Mouse (Mus musculus) urinary bladder, postnatal 10 days (tissue): ENCODE data around the gene Ptger1.

Experiments used
- DNase-seq: peaks from one replicate; pipeline ENCODE4 v3.0.0; 2022; ENCODE audit warnings: low spot score

Ptger1 gene

DNA sequence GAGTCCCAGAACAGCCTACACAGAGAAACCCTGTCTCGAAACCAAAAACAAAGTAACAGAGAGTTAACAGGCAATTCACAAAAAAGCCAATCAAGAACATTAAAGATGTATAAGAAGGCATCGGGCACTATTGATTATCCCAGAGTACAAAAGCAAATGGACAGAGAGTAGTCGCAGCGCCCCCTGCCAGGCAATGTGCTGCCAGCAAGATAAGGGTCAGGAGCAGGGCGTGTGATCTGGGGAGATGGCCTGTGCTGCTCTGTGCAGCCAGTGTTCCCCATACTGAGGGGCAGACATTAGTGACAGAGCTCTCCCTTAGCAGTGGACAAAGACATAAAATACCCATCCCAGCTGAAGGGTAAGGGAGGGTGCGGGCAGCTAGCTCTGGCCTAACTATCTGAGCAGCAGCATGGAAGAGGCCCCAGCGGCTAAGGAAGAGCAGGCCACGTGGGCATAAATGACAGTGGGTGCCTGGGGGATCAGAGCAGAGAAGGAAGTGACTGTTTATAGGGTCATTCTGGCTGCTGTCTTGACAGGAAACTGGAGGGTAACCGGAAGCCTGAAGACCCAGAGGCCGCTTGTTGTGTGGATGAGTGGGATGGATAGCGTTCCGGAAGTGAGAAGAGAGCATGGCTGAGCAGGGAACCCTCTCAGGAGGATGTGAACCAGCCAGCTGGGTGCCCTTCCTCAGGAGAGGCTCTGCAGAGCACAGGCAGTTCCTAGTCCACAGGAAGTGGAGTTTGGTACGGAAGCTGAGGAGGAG lies 9.8 kb upstream of the Ptger1 start:
- no peak for DNase-seq

GRCm38 (mm10) chr8:83660545-83660944 lies 5.9 kb upstream of the Ptger1 start:
- no peak for DNase-seq

- no peak for DNase-seq
Measured at GRCm38 (mm10) chr8:83660995-83661680, 5.3 kb upstream of the Ptger1 start.

DNA sequence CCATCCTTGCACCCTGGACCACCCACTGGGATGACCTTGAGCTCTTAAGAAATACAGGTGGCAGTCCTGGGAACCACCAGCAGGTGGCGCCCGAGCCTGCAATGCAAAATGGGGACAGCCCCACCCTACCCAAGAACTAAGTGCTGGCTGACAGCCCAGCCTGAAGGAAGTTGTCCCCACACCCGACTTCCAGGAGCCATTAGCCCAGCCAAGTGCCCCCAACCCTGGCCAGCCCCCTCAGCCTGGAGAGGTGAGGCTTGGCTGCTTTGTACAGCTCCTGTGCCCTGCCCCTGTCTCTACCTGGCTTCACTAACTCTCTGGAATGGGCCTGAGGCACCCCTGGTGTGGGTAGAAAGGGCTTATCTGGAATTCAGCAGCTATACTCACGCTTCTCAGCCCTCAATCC lies 4.1 kb upstream of the Ptger1 start:
- DNase-seq, result peak; percentile 78

- DNase-seq, result no peak
Measured at GRCm38 (mm10) chr8:83664096-83664495, 2.4 kb upstream of the Ptger1 start.

DNA sequence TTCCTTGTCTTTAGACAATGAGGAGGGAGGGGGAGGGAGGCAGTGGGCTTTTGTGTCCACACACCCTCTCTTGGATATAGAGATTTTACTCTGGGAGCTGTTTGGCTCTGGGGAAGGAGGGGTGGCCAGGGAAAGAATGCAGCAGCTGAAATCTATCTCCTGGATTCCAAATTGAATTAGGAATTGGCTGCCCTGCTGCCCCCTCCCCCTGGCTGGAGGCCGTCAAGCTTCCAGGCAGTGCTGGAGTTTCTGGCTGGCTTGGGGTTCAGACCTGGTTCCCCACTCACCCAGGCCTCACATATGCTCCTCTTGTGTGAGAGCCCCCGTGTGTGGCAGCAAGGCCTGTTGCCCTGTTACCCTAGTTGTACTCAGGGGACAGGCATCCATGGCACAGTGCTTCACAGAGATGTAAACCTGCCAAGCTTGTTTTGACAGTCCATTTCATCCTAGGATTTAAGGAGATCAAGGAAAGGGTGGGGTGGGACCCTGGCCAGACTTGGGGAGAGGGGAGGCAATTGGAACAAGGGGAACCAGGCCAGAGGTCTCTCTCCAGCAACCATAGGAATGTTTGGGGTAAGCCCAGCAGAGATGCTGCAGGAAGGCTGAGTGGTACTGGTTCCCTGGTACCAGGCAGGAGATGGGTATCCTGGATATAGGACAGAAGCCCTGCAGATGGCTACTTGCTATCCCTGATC lies 1.4 kb upstream of the Ptger1 start:
- no peak for DNase-seq

GRCm38 (mm10) chr8:83666866-83667234 lies 372 bp downstream of the Ptger1 start:
- DNase-seq, result no peak

- no peak for DNase-seq
Measured at GRCm38 (mm10) chr8:83667526-83667925, 1.0 kb downstream of the Ptger1 start.

GRCm38 (mm10) chr8:83668010-83668916 lies 1.8 kb downstream of the Ptger1 start:
- DNase-seq, result no peak

DNA sequence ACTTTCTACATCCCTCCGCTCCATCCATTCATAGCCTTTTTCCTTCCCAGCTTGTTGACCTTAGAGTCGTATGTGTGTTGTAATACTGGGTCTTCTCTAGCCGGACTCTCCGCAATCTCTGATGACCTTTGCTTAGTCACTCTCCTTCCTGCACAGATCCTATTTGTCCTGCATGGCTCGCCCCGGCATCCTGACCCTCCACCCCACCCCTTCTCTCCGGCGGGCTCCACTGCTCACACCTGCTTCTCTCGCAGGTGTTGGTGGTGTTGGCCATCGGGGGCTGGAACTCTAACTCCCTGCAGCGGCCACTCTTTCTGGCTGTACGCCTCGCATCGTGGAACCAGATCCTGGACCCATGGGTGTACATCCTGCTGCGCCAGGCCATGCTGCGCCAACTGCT lies 2.5 kb downstream of the Ptger1 start:
- no peak for DNase-seq

GRCm38 (mm10) chr8:83672936-83673335 lies 6.5 kb downstream of the Ptger1 start:
- no peak for DNase-seq

- DNase-seq, result no peak
Measured at GRCm38 (mm10) chr8:83674497-83674896, 8.0 kb downstream of the Ptger1 start.

GRCm38 (mm10) chr8:83679866-83680265 lies 13.4 kb downstream of the Ptger1 start:
- DNase-seq, result no peak

- no peak for DNase-seq
Measured at GRCm38 (mm10) chr8:83680603-83681002, 14.1 kb downstream of the Ptger1 start.

DNA sequence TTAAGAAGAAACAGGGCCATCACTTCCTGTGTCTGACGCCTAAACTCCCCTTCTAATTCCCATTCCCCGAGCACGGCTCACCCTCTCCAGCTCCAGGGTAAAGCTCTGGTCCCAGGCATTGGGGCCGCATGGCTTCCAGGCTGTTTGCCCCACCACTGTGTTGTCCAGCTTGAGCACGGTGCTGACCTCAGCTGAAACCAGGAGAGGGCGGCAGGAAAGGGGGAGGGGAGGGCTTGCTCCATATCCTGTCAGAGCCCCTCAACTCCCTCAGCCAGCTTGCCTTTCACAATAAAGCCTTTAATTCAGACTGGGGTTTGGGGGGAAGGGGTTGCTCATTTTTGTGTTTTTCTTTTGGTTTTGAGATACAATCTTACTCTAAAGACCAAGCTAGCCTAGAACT lies 14.6 kb downstream of the Ptger1 start:
- no peak for DNase-seq

- DNase-seq, result no peak
Measured at GRCm38 (mm10) chr8:83684517-83684916, 18.0 kb downstream of the Ptger1 start.

DNA sequence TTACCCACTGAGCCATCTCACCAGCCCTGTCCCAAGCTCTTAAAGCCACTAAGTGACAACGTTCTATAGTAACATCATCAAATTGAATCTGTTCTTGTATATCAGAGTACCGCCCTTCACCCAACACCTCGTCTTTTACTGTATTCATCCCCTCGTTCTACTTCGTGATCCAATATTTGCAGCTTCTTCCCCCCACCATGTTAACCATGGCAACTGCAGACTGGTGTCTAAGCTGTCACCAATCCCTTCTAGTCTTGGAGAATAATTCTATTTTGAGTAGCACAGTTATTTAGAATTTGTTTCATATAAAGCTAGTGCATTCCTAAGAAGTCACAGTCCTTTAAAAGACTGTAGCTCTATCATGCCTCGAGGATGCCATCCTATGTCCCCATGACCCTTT lies 22.8 kb downstream of the Ptger1 start:
- DNase-seq, result no peak

- no peak for DNase-seq
Measured at GRCm38 (mm10) chr8:83693609-83694236, 27.2 kb downstream of the Ptger1 start.

- no peak for DNase-seq
Measured at GRCm38 (mm10) chr8:83694369-83695160, 28.1 kb downstream of the Ptger1 start.

DNA sequence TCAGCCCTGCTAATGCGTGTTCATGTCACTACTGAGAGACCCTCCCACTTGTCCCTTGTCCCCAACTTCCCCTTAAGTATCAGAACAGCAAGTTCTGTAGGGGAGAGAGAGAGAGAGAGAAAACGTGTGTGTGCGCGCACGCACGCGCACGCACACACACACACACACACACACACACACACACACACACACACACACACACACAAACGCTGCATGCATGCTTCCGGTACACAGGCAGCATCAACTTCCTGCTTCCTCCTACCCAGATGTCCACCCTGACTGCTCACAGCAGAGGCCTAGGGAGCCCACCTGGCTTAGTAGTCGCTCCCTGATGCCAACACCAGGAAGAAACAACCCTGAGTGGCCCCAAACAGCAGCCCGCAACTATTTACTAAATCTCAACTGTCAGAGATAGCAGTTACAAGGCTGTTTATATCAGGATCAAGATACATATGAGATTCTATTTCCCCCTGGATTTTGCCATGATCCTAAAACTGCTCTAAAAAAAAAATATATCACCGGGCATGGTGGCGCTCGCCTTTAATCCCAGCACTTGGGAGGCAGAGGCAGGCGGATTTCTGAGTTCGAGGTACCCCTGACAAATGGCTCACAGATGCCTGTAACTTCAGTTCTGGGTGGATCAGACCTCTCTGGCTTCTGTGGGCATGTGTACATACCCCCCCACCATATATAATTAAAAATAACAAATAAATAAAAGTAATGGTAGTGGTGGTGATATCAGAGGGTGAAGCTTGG lies 29.1 kb downstream of the Ptger1 start:
- no peak for DNase-seq
